Mouse (Mus musculus) bone marrow, adult 2 months (tissue): ENCODE measurements at regions not wholly inside any gene's neighbourhood (a gene's known extent, or its start where the extent isn't known, plus 50 kb on each side); places are given as distances from the start of the nearest gene placed in this dataset.

ENCODE experiments used
- CTCF ChIP-seq: fragments of 200-500 bp; IDR thresholded peaks from 2 replicates; pipeline ENCODE4 v1.5.1; 2011; ENCODE audit warnings: low read length, control low read depth; ENCODE audit not compliant: control insufficient read depth, insufficient read depth
- POLR2A ChIP-seq: fragments of 200-500 bp; IDR thresholded peaks from 2 replicates; pipeline ENCODE4 v1.6.1; 2011; ENCODE audit warnings: low read depth, mild to moderate bottlenecking, control low read depth, low read length, borderline replicate concordance; ENCODE audit not compliant: control insufficient read depth

GRCm38 (mm10) chr4:148341531-148342157, 53.9 kb upstream of the Disp3 start:
- no peak for TF ChIP-seq CTCF
- TF ChIP-seq POLR2A = no peak
